Mouse (Mus musculus): ENCODE measurements around the gene Atp8a1. TPM values are rescaled to one million over a fixed set of nuclear protein-coding genes. Genes with fewer than 3 reads are reported as not detected.

Atp8a1 gene
- total RNA-seq, 4 experiments from 2014 or later = 165 to 213 (median 188) TPM

DNA sequence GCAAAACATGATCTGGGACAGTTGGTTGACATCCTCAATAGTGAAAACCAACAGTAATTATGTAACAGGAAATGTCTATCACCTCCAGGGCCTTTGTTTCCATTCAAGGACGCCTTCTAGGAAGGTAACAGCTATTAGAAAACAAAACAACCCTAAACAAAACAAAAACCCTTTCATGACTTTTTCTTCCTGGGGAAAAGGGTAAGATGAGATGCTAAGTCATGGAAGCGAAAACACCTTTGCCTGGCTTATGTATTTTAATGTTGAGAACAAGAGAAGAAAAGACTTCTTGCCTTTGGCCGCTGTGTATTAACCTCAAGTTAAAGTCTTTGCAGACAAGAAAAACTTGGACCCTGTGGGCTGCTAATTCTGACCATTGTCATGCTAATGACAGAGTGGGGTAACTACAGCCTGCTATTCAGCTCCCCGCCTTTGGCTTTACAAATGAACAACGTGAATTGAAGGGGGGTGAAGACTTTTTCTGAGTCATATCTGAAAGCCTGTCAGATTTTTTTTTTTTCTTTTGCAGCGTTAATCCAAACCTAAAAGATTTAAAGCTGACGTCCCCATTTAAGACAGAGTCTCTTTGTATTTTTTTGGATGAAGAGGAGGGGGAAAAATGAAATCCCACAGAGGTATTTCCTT is 214.0 kb downstream of the Atp8a1 start:
- DNase-seq (ENCODE audit: low spot score in 2 of 2) = no peak

DNA sequence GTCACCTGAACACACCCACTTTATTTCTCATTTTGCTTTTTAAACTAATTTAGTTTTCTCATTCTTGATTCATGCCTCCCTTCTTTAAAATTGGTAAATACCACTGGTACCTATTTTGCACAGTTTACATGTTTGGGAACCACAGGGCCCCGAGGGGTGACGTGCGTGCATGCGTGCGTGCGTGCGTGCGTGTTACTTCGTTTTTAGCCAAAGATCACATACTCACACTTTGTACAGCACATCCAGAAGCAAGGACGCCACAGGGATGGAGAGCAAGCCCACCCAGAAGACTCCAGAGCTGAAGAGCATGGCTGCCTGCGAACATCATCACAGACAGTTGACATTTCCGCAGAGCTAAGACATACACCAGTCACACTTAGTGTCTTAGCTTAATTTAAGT is 216.0 kb downstream of the Atp8a1 start:
- DNase-seq (ENCODE audit: low spot score in 2 of 2) = no peak

DNA sequence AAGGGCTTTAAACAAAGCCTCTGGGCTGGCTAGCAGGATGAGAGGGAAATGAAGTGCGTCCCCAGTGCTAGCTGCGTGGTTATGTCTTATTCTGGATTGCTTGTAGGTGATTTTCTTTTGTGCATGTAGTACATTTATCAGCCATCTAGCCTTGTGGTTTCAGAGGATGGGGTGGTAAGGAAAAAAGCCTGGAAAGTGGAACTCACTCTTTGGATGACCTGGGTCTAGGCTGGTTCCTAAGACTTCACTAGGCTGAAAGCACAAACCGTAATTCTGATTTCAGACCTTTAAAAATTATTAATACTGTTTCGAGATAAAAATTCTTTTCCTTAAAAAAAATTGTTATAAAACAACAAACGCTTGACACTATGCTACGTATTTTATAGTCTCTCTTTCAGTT is 217.4 kb downstream of the Atp8a1 start:
- no peak for DNase-seq (ENCODE audit: low spot score in 2 of 2)

DNA sequence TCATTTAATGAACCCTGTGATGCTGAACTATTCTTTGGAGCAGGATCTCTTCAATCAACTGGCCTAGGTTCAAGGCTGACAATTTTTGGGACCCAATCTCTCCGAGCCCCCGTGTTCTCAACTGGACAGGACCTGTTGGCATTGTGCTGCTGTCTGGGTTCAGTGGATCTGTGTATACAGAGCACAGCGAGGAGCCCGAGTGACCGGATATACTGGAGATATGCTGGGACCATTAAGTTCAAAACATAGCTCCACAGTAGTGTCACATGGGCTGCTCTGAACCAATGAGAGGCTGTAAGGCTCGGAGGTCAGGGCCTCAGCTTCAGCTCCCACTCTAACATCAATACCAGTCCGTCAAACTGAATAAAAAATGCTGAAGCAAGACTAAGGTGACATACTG is 217.8 kb downstream of the Atp8a1 start:
- DNase-seq (ENCODE audit: low spot score in 2 of 2) = no peak

DNA sequence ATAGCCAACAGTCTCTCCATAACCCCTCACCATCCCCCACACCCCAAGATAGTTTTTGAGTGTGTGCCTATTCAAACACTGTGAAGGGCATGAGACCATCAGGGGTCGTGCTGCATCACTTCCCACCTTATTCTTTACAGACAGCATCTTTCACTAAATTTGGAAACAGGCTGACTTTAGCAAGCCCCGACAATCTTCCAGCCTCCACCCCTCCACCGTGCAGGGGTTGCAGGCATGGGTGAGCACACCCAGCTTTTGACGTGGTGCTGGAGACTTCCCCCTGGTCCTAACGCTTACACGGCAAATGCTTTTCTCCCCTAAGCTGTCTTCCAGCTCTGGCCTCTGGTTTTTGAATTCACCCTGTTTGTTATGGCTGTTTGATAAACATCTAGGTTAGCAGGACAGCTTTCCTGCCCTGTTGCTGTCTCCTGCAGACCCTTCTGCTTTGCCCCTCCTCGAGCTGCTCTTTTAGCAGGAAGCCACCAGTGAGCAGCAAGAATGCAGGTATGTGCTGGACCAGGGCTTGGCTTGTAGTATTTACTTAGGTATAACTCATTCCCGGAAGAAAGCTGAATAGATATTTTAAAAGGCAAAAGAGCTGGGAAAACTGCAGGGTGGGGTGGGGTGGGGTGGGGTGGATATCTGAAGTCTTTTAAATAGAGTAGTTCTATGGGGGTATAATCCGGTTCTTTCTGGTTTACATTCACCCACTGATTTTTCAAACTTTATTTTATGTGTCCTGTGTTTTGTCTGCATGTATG is 218.9 kb downstream of the Atp8a1 start:
- DNase-seq (ENCODE audit: low spot score in 2 of 2) = no peak

DNA sequence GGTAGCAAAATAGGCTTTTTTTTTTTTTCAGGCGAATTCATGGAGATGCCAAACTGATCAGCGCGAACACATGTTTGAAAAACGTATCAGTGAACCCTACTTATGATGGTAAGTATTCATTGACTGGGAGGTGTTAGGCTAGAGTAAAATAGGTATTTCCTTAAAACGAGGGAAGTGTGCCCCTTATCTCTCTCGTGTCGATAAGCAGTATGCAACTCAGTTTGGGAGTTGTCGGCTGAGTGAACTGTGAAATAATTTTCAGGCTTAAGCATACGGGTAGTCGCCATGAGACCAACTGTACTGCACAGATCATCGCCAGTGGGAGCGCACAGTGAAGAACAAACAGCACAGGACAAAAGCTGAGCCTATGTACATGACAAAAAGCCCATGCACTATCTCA is 226.0 kb downstream of the Atp8a1 start:
- no peak for DNase-seq (ENCODE audit: low spot score in 2 of 2)

DNA sequence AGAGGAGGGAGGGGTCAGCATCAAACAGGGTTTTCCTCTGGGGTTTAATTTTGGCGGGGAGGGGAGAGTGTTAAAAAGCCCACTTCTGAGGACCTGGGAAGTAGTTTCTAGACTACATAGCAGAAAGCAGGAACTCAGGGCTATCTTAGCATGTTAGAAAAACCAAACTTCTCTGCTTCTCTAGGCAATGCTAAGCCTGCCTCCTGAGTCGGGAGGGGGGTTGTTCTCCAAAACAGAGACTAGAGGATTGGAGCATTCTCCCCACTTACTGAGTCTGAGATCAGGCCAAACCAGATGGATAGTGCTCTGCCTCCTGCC is 237.8 kb downstream of the Atp8a1 start:
- DNase-seq (ENCODE audit: low spot score in 2 of 2) = no peak

DNA sequence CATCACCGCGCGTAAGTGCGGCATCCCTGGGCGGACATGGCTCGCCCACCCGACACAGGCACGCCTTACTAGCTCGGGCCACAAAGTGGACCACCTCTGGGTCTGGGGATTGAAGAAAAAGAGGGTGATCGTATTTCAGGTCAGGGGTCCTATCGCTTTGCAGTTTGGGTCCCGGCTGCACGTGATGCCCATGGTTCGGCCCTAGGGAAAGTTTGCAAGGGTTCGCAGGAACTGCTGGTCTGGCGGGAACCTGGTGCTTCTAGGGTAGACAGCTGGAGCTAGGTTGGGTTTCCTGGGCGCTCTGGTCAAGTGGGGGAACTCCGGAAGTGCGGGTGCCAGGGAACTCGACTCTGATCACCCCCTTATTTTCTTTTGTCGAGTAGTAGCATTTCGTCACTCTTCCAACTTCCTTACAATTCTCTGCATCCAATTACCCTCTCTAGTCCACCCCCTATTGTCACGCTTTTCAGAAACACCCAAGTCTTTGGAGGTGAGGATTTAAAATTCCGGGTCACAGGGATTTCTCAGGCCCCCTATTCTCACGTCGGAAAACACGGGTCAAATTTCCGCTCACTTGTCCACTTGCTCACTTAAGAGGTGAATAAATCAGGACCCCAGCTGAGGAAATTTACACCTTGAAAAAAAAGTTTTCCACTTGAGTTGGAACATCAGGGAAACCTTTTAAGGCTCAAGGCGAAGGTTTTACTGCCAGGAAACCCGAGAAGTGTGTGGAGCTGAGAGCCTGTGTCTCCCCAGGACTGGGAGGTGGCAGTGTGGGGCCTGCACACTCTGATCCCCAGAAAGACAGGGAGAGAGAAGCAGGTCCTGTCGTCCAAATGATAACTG is 238.3 kb downstream of the Atp8a1 start:
- DNase-seq (ENCODE audit: low spot score in 2 of 2) = no peak

DNA sequence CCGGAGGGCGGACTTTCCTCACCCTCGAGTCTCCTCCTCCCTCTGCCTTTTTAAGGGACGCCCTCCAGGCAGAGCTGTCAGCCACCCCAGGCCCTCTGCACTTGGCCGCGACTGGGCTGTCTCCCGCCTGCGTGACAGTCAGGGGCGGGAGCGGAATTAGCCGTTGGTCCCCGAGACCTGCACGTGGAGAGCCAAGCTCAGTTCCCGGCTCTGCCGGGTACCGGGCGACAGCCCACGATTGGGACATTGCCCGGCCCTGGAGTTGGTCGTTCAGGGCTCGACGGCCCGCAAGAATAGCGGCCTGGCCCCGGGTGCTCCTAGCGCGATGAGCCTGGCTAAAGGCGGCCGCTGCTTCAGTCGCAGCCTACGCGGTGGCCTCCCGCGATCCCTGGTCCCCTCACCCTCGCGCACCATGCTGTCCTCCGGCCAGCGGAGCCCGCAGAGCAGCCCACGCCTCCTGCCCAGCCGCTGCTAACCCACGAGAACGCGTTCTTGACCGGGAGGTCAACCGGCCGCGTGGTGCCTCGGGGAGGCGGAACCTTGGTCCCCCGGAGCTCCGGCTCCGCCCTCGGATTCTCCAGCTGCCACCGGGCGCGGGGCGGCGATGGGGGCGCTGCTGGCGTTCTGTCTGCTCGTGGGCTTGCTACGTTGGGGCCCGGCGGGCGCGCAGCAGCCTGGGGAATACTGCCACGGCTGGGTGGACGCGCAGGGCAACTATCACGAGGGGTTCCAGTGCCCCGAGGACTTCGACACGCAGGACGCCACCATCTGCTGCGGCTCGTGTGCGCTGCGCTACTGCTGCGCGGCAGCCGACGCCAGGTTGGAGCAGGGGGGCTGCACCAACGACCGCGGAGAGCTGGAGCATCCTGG is 239.2 kb downstream of the Atp8a1 start, which contains the start of gene Shisa3:
Shisa3 (plus strand) TSS at position 79 of the 870 bp plus-strand sequence.
- DNase-seq (ENCODE audit: low spot score in 2 of 2) = no peak

DNA sequence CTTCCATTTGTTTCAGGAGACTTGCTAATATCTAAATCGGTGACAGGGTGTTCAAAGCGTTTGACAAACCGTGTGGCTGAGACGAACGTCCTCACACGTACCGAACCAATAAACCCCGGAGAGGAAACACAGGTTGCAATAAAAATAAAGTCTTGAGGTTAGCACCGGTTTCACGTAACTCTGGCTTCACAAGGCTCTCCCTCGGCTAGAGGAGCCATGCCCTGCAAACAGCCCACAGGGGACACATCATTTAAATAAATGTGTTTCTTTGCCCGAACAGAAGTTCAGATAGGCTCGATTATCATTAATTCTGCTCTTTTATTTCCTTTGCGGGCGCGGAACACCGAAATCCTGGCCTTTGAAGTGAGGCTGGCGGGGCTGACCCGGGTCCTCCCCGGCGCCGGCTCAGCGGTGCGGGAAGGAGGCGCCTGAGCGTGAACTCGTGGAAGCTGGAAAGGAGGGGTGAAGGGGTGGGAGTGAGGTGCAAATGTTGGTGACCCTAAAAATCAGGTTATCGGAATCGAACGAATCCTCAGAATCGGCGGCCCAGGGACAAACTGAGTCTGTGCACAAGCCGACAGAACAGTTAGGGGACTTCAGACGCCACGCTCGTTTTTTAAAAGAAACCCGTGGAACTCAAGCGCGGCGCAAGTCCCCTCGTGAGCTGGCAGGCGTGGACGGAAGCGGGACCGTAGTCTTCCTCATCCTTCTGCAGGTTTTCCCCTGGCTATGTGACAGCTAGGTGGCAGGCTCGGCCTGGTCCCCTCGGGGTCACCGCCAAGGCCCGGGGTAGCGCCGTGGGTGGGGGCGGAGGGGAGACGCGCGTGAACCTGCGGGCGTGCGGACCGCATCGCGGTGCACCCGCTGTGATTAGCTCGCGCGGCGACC is 240.1 kb downstream of the Atp8a1 start:
- DNase-seq (ENCODE audit: low spot score in 2 of 2) = peak in 1 of 2 experiments; percentile 11

DNA sequence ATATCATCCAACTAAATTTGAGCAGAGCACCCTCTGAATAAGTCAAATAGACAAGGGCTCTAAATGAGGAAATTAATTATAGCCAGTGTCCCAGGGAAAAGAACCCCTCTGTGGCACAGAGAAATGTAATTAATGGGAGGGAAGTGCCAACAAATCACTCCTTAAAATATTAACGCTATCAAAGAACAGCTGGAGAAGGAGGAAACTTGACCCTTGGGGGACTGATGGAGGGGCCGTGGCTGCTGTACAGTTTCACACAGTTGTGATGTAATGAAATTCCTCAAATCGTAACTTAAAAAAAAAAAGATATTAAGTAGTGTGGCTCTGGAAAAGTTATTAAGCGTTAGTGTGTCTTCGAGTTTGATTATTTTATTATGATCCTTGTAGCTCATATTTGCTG is 241.3 kb downstream of the Atp8a1 start:
- no peak for DNase-seq (ENCODE audit: low spot score in 2 of 2)

DNA sequence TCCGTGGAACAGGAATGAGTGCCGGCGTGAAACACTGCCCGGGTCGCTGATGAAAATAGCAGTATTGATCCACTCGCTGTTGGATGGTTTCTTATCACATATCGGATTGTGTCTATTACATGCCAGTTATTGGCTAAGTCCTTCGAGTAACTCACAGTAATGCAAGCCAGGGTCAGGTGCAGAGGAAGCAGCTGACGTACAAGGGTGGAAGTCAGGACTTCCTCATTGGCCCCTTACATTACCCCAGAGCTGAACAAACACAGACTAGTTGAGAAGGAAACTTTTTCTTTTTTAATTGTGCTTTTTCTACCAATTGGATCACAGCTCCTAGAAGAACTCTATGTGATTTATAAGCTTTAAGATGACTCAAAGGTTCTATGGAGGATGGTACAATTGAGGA is 247.3 kb downstream of the Atp8a1 start:
- DNase-seq (ENCODE audit: low spot score in 2 of 2) = no peak

DNA sequence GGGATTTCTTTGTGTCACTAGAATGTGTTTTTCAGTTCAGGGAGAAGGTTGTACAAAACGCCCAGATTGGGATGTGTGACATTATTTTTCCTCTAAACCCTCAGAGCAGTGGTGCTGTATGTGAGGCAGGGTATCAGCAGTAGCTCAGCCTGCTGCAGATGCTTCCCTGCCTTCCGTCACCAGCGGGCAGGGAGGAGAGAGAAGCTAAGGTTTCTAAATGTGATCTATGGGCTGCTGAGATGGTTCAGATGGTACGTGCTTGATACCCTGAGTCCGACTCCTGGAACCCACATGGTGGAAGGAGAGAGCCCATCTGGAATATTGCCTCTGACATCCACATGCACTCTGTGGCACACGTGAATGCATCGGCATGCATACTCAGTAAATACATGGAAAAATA is 251.6 kb downstream of the Atp8a1 start:
- DNase-seq (ENCODE audit: low spot score in 2 of 2) = no peak

DNA sequence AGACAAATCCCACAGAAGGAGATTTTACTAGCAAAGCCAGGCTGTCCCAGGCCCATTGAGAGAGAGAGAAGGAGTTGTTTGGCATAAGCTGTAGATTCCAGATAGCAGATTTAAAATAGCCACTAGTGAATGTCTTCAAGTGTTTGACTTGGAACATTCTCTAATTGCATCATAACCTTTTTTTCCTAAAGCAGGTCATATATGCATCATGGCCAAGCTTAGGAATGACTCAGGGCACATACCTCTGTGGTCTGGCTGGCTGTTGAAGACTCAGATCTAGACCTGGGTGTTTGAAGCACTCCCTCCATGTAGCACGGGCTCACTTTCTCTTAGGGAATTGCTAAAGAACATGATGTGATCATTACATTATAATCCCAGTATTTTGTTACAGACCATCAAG is 252.2 kb downstream of the Atp8a1 start:
- no peak for DNase-seq (ENCODE audit: low spot score in 2 of 2)

DNA sequence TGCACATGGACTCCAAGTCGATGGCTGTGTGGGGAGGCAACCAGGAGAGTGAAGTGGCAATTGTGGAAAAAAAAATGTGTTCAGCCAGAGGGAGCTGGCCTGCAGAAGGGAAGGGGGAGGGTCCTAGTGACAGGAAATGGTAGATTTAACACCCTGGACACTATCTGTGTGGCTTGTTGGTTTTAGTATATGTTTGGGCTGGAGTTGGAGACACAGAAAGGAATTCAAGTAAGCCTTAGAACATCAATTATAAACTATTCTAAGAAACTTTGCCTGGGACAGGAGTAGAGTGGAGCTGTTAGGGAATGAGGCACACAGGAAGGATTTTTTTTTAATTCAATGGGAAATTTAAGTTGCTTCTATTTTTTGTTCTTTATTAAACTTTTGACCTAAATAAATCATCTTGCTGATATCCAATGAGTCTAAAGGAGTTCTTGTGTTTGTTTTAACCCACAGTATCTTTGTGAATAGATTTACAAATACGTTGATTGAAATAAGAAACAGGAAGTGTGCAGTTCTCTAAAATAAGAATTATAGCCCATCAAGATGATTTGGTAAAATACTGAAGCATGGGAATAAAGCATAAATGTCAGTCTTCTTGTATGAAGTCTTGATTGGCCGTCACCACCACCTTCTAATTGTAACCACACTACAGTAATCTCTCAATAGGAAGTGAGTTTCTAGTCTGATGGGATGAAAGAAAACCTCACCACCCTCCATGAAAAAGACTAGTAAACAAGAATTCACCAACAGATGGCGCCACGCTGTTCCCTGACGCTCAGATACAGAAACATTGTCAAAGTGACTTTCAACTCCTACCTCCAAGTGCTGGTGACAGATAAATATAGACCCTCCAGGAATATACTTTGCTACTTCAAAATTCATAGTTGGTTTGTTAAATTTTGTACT is 267.3 kb downstream of the Atp8a1 start:
- no peak for DNase-seq (ENCODE audit: low spot score in 2 of 2)

DNA sequence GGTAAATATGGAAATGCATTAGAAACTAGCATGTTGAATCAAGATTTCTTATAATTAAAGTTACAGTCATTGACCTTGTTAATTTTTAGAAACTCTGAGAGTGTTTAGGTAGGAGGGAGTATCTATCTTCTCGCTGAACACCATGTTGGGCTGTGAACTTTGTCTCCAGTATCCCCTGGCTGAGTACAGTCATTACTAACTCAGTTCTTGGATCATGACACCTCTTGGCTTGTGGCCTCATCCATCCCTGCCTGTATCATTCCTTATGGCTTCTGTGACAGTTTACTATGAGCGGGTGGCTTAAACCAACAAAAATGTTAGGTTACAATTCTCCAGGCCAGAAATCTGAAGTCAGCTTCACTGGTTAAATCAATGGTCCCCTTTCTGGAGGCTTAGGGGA is 271.5 kb downstream of the Atp8a1 start:
- no peak for DNase-seq (ENCODE audit: low spot score in 2 of 2)

DNA sequence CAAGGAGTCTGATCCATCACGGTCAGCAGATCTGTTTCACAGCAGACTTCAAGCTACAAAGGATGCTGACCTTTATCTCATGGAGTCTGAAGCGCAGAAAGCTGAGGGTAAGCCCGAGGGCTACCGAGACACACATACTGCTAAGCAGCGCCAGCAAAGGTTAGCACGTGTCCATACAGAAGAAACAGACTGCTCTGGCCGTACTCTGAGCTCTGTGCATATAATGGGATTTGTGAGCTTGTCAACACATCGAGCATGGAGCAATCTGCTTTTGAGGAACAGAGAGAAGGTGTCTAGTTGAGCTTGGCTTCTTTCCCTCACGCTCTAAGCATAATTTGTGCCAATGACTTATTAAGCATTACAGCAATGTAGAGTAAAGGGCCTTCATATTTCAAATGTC is 273.2 kb downstream of the Atp8a1 start:
- DNase-seq (ENCODE audit: low spot score in 2 of 2) = no peak

DNA sequence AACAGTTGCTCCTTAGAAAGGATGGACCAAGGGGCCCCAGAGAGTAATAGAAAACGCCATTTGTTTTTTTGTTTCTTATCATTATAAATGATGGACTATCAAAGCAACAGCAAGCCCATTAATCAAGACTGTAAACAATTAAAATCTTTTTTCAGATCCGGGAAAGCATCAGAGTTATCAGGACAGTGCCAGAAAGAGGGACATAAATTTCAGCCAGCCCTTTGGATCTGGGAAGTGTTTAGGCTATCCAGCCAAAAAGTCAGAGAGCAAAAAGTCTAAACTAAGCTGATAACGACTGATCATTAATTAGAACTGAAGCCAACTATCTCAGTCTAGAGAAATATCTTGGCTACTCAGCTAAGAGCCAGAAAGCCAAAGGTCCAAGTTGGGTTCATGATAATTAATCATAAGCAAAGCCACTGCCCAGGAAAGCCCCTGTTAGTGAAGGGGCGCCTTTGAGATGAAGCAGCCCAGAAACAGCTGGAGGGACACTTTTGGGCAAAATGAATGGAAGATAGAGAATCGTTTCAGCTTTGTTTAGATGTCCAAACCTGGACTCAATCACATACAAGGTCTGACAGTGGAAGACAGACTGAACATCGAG is 274.6 kb downstream of the Atp8a1 start:
- DNase-seq (ENCODE audit: low spot score in 2 of 2) = no peak
